Mouse (Mus musculus) hindbrain, embryonic 12.5 days (tissue): ENCODE measurements at regions not wholly inside any gene's neighbourhood (a gene's known extent, or its start where the extent isn't known, plus 50 kb on each side); places are given as distances from the start of the nearest gene placed in this dataset.

Source experiments
- ATAC-seq: fragments of 200-750 bp; cut with Nextera tagmentation; 2 replicates; pipeline ENCODE4 v1.8.0; 2017; ENCODE audit warnings: moderate TSS enrichment; ENCODE audit not compliant: low FRiP score
- H3K27ac ChIP-seq: fragments of 300-500 bp; sonication (generic); 2 replicates; pipeline ENCODE4 v1.5.1; 2016; ENCODE audit warnings: mild to moderate bottlenecking
- H3K27me3 ChIP-seq: fragments of 300-500 bp; sonication (generic); 2 replicates; pipeline ENCODE4 v1.6.1; 2016; ENCODE audit warnings: mild to moderate bottlenecking
- H3K36me3 ChIP-seq: fragments of 300-500 bp; sonication (generic); 2 replicates; pipeline ENCODE4 v1.6.1; 2016; ENCODE audit warnings: mild to moderate bottlenecking
- H3K4me1 ChIP-seq: fragments of 300-500 bp; sonication (generic); 2 replicates; pipeline ENCODE4 v1.6.1; 2016
- H3K4me2 ChIP-seq: fragments of 300-500 bp; sonication (generic); replicated peaks from 2 replicates; pipeline ENCODE4 v1.6.1; 2016; ENCODE audit warnings: mild to moderate bottlenecking
- H3K4me3 ChIP-seq: fragments of 300-500 bp; sonication (generic); 2 replicates; pipeline ENCODE4 v1.5.1; 2016; ENCODE audit warnings: mild to moderate bottlenecking
- H3K9ac ChIP-seq: fragments of 300-500 bp; sonication (generic); 2 replicates; pipeline ENCODE4 v1.6.1; 2016; ENCODE audit warnings: mild to moderate bottlenecking, moderate library complexity
- H3K9me3 ChIP-seq: fragments of 300-500 bp; sonication (generic); replicated peaks from 2 replicates; pipeline ENCODE4 v1.6.1; 2016; ENCODE audit warnings: mild to moderate bottlenecking
- WGBS: fragments of 180-500 bp; shearing (Covaris S2); methylation state at CpG from one replicate; pipeline ENCODE4 v1.1.7; 2016; 5-methylcytosine and 5-hydroxymethylcytosine counted together

DNA sequence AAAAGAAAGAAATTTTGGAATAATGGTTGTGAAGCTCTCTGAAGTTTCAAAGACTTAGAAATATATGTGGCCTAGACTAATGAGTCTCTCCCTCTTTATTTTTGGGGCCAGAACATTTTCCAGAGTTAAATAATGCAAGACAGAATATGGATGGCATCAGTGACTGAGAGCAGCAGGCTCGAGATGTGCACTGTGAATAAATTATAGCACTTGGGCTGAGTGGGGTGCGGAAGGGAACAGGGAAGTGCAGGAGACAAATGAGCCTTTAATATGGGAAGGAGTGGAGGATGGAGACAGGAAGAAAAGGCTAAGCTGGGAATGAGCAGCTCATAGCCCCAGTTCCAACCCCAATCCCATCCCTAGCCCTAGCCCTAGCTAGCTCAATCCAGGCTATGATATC is 108.0 kb upstream of the Plxna4 start:
- no peak overlapping the region for H3K9ac ChIP-seq
- no peaks in the 10 kb centered on the region for H3K36me3 ChIP-seq
- no peaks in the 10 kb centered on the region for H3K27me3 ChIP-seq
- no peak overlapping the region for H3K27ac ChIP-seq
- no peak for ATAC-seq
- H3K4me2 ChIP-seq = no peak overlapping the region
- no peaks in the 10 kb centered on the region for H3K9me3 ChIP-seq
- no peak overlapping the region for H3K4me3 ChIP-seq
- WGBS = 80% methylated on average over 2 of the region's 2 CpGs
- H3K4me1 ChIP-seq = no peaks in the 10 kb centered on the region

- no peak for ATAC-seq
- no peak overlapping the region for H3K9ac ChIP-seq
- H3K4me1 ChIP-seq = no peaks in the 10 kb centered on the region
- 98% methylated on average over 6 of the region's 6 CpGs for WGBS
- no peaks in the 10 kb centered on the region for H3K36me3 ChIP-seq
- H3K4me3 ChIP-seq = no peak overlapping the region
- no peak overlapping the region for H3K4me2 ChIP-seq
- H3K27me3 ChIP-seq = no peaks in the 10 kb centered on the region
- H3K9me3 ChIP-seq = no peaks in the 10 kb centered on the region
- no peak overlapping the region for H3K27ac ChIP-seq
These were observed 84.6 kb upstream of the Plxna4 start for GRCm38 (mm10) chr6:32672552-32672951.

- H3K9me3 ChIP-seq = no peaks in the 10 kb centered on the region
- H3K36me3 ChIP-seq = no peaks in the 10 kb centered on the region
- H3K27me3 ChIP-seq = no peaks in the 10 kb centered on the region
- ATAC-seq = no peak
- H3K9ac ChIP-seq = no peak overlapping the region
- no peak overlapping the region for H3K4me3 ChIP-seq
- H3K4me1 ChIP-seq = no peaks in the 10 kb centered on the region
- no peak overlapping the region for H3K4me2 ChIP-seq
- H3K27ac ChIP-seq = no peak overlapping the region
These were observed 71.8 kb upstream of the Plxna4 start for GRCm38 (mm10) chr6:32659743-32660142.

DNA sequence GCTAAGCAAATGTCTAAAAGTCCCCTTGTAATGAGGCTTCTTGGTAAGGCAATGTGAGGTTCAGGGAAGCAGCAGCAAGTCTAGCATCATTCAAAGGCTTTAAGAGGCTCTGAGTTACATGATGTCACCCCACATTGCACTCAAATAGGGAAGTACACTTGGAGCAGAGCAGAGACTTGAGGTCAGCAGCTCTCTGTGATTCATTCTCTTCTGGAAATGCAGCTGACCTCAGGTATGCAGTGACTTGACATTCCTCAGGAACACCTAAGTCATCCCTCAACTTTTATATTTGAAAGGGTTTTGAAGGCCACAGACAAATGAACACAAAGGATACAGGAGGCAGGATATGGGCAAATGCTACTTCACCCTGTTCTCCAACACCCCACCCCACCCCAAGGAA is 69.4 kb upstream of the Plxna4 start:
- ATAC-seq = no peak
- no peaks in the 10 kb centered on the region for H3K4me1 ChIP-seq
- no peak overlapping the region for H3K4me2 ChIP-seq
- no peaks in the 10 kb centered on the region for H3K9me3 ChIP-seq
- no peak overlapping the region for H3K27ac ChIP-seq
- H3K4me3 ChIP-seq = no peak overlapping the region
- no peaks in the 10 kb centered on the region for H3K27me3 ChIP-seq
- H3K36me3 ChIP-seq = no peaks in the 10 kb centered on the region
- H3K9ac ChIP-seq = no peak overlapping the region

GRCm38 (mm10) chr6:32654188-32654587 is 66.2 kb upstream of the Plxna4 start:
- 86% methylated on average over 2 of the region's 2 CpGs for WGBS

DNA sequence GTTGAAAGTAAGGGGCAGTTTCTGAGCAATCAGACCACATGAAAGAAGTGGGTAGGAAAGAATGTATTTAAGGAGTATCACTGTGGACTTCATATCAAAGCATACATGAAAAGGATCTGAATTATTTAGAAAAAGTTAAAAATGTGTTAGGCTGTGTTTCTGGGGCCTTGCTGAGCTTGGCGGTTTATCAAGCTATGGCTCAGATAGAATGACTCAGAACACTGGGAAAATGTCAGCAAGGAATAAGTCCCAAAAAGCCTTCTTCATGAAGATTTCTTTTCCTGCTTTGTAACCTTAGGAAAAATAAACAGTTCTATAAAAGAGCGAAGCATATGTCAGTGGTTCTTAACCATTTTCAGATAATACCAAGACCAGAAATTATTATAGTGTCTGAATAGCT is 56.0 kb upstream of the Plxna4 start:
- Histone ChIP-seq H3K4me3 (no peak overlapping the region), H3K36me3 (no peaks in the 10 kb centered on the region), H3K4me1 (no peaks in the 10 kb centered on the region), H3K4me2 (no peak overlapping the region), H3K27ac (no peak overlapping the region), H3K9ac (no peak overlapping the region), H3K27me3 (no peaks in the 10 kb centered on the region), H3K9me3 (no peaks in the 10 kb centered on the region)
- no peak for ATAC-seq
- WGBS = 96% methylated on average over 2 of the region's 2 CpGs

More at GRCm38 (mm10) chr6:32654188-32654587, 66.2 kb upstream of the Plxna4 start:
- Histone ChIP-seq H3K4me1 (no peaks in the 10 kb centered on the region), H3K9ac (no peak overlapping the region), H3K4me2 (no peak overlapping the region), H3K27me3 (no peaks in the 10 kb centered on the region), H3K9me3 (no peaks in the 10 kb centered on the region), H3K36me3 (no peaks in the 10 kb centered on the region), H3K27ac (no peak overlapping the region), H3K4me3 (no peak overlapping the region)
- no peak for ATAC-seq

GRCm38 (mm10) chr6:32638843-32639242 is 50.9 kb upstream of the Plxna4 start:
- no peaks in the 10 kb centered on the region for H3K36me3 ChIP-seq
- H3K27ac ChIP-seq = no peak overlapping the region
- no peak overlapping the region for H3K4me3 ChIP-seq
- H3K9me3 ChIP-seq = no peaks in the 10 kb centered on the region
- 91% methylated on average over 13 of the region's 13 CpGs for WGBS
- ATAC-seq = no peak
- no peak overlapping the region for H3K4me2 ChIP-seq
- H3K27me3 ChIP-seq = no peaks in the 10 kb centered on the region
- H3K4me1 ChIP-seq = no peaks in the 10 kb centered on the region
- no peak overlapping the region for H3K9ac ChIP-seq
